Mouse (Mus musculus) adrenal gland (tissue): Measurements from ENCODE around the gene Rai2.

Experiments
- intact Hi-C: fragments of 180-260 bp; cut with DNase I; formaldehyde crosslinking; loops from one replicate; pipeline ENCODE4 v1.15.1; 2025

The Rai2 gene

GRCm38 (mm10) chrX:161790182-161790581 is 73.3 kb downstream of the Rai2 start:
- intact Hi-C loops = no loop called here

GRCm38 (mm10) chrX:161826186-161826585 is 109.3 kb downstream of the Rai2 start:
- intact Hi-C loops = loop anchor here (5.0 kb wide), 1 partner anchor 429 kb away; no protein-coding TSS in a partner anchor
